Mouse (Mus musculus): ENCODE data around the gene Cd59b. TPM values are rescaled to one million over a fixed set of nuclear protein-coding genes. Genes with fewer than 3 reads are reported as not detected.
"Not testable (repeated sequence)": the region's sequence is repeated elsewhere in the genome, so short reads cannot be mapped to it uniquely, and the experiment has no call there.

Cd59b gene
- polyA plus RNA-seq, 1 experiment from 2014 or later: 3.0 TPM

DNA sequence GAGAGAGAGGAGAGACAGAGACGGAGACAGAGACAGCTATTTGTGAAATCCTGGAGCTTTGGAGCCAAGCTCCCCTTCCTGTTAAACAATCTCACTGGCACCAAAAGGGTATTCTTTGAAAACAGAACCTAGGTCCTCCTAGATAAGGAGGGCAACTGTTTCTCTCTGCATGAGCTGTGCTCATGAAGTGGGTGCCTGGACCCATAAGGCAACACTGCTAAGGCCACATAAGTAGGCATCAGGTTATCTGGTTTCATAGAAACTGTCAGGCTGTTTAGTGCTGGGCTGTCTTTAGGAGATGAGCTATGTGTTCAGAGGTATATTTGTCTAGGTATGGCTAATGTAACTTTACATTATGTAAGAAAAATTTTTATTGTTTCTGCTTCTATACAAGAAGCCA is 17.9 kb downstream of the Cd59b start:
- WGBS: 77% methylated on average over 1 of the region's 1 CpGs
- H3K36me3 ChIP-seq (ENCODE audit: control insufficient read depth, insufficient read depth, low read length); H3K9ac ChIP-seq (ENCODE audit: low read depth, low read length); H3K4me3 ChIP-seq (ENCODE audit: low read length); H3K27ac ChIP-seq (ENCODE audit: low read depth, low read length); H3K9me3 ChIP-seq (ENCODE audit: control insufficient read depth, low read length); H3K4me2 ChIP-seq (ENCODE audit: low read length); ATAC-seq; H3K4me1 ChIP-seq (ENCODE audit: control insufficient read depth, insufficient read depth, low read depth, low read length); H3K27me3 ChIP-seq (replicated peaks; ENCODE audit: control insufficient read depth, insufficient read depth, low read length): not testable (repeated sequence)

- no peak overlapping the region for H3K4me3 ChIP-seq (ENCODE audit: low read length)
- H3K36me3 ChIP-seq (ENCODE audit: control insufficient read depth, insufficient read depth, low read length): no peaks in the 10 kb centered on the region
- H3K27me3 ChIP-seq (replicated peaks; ENCODE audit: control insufficient read depth, insufficient read depth, low read length): no peaks in the 10 kb centered on the region
- ATAC-seq: no peak
- H3K27ac ChIP-seq (ENCODE audit: low read depth, low read length): no peak overlapping the region
- H3K9me3 ChIP-seq (ENCODE audit: control insufficient read depth, low read length): no peaks in the 10 kb centered on the region
- H3K4me1 ChIP-seq (ENCODE audit: control insufficient read depth, insufficient read depth, low read depth, low read length): peaks cover 6% of the 10 kb centered on the region
- WGBS: 74% methylated on average over 2 of the region's 2 CpGs
- no peak overlapping the region for H3K9ac ChIP-seq (ENCODE audit: low read depth, low read length)
- no peak overlapping the region for H3K4me2 ChIP-seq (ENCODE audit: low read length)
Measured at GRCm38 (mm10) chr2:104093305-104093704, 23.7 kb downstream of the Cd59b start.

- peak; percentile 94 for ATAC-seq
- 4% methylated on average over 15 of the region's 15 CpGs for WGBS
Measured at GRCm38 (mm10) chr2:104095741-104096213, 26.1 kb downstream of the Cd59b start, which contains the start of gene Cd59a. Gene Cd59a, plus strand, starts transcription at chr2:104095801.

GRCm38 (mm10) chr2:104096256-104096655 is 26.6 kb downstream of the Cd59b start:
- peak overlapping the region; percentile 63 for H3K9ac ChIP-seq (ENCODE audit: low read depth, low read length)
- peak overlapping the region; percentile 79 for H3K4me2 ChIP-seq (ENCODE audit: low read length)
- peak overlapping the region; percentile 73 for H3K27ac ChIP-seq (ENCODE audit: low read depth, low read length)
- ATAC-seq: no peak
- peaks cover 6% of the 10 kb centered on the region for H3K4me1 ChIP-seq (ENCODE audit: control insufficient read depth, insufficient read depth, low read depth, low read length)
- no peaks in the 10 kb centered on the region for H3K27me3 ChIP-seq (replicated peaks; ENCODE audit: control insufficient read depth, insufficient read depth, low read length)
- H3K9me3 ChIP-seq (ENCODE audit: control insufficient read depth, low read length): no peaks in the 10 kb centered on the region
- H3K36me3 ChIP-seq (ENCODE audit: control insufficient read depth, insufficient read depth, low read length): no peaks in the 10 kb centered on the region
- peak overlapping the region; percentile 49 for H3K4me3 ChIP-seq (ENCODE audit: low read length)
- WGBS: 47% methylated on average over 10 of the region's 10 CpGs

More at GRCm38 (mm10) chr2:104095741-104096213, 26.1 kb downstream of the Cd59b start, which contains the start of gene Cd59a:
- H3K4me2 ChIP-seq (ENCODE audit: low read length): peak within 1 kb of the TSS; percentile 79
- no peaks in the 10 kb centered on the region for H3K9me3 ChIP-seq (ENCODE audit: control insufficient read depth, low read length)
- H3K27ac ChIP-seq (ENCODE audit: low read depth, low read length): peak within 1 kb of the TSS; percentile 73
- H3K27me3 ChIP-seq (replicated peaks; ENCODE audit: control insufficient read depth, insufficient read depth, low read length): no peaks in the 10 kb centered on the region
- H3K36me3 ChIP-seq (ENCODE audit: control insufficient read depth, insufficient read depth, low read length): no peaks in the 10 kb centered on the region
- peaks cover 6% of the 10 kb centered on the region for H3K4me1 ChIP-seq (ENCODE audit: control insufficient read depth, insufficient read depth, low read depth, low read length)
- H3K4me3 ChIP-seq (ENCODE audit: low read length): peak within 1 kb of the TSS; percentile 49
- H3K9ac ChIP-seq (ENCODE audit: low read depth, low read length): peak within 1 kb of the TSS; percentile 63

DNA sequence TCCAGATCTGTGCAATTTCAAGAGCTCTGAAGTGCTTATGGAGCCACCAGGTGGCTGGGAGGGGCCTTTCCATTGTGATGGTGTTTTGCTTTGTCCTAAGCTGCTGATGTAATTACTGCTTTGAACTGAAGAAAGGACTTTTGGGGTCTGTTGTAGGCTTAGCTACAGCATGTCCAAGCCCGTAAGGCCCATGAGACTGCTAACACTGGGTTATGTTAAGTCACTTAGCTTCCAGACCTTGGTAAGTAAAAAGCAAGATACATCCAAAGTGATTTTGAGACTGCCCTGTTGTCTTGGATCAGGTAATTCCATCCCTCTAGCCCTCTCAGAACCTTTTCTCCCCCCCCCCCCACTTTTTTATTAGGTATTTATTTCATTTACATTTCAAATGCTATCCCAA is 27.1 kb downstream of the Cd59b start:
- not testable (repeated sequence) for H3K4me2 ChIP-seq (ENCODE audit: low read length); H3K4me1 ChIP-seq (ENCODE audit: control insufficient read depth, insufficient read depth, low read depth, low read length); H3K27me3 ChIP-seq (replicated peaks; ENCODE audit: control insufficient read depth, insufficient read depth, low read length); H3K36me3 ChIP-seq (ENCODE audit: control insufficient read depth, insufficient read depth, low read length); H3K9ac ChIP-seq (ENCODE audit: low read depth, low read length); H3K4me3 ChIP-seq (ENCODE audit: low read length); H3K27ac ChIP-seq (ENCODE audit: low read depth, low read length); H3K9me3 ChIP-seq (ENCODE audit: control insufficient read depth, low read length); ATAC-seq
- WGBS: 50% methylated on average over 1 of the region's 1 CpGs

DNA sequence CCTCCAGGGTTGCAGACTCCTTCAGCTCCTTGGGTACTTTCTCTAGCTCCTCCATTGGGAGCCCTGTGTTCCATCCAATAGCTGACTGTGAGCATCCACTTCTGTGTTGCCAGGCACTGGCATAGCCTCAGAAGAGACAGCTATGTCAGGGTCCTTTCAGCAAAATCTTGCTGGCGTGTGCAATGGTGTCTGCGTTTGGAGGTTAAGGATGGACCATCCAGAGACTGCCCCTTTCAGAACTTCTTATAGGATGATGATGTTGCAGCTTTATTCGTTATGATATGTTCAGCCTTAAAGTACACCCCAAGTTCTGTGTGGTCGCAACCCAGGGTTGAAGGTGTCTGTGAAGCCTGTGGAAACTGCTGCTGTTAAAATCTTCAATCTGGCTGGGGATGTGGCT is 27.7 kb downstream of the Cd59b start:
- not testable (repeated sequence) for H3K4me1 ChIP-seq (ENCODE audit: control insufficient read depth, insufficient read depth, low read depth, low read length); H3K27ac ChIP-seq (ENCODE audit: low read depth, low read length); H3K36me3 ChIP-seq (ENCODE audit: control insufficient read depth, insufficient read depth, low read length); H3K4me2 ChIP-seq (ENCODE audit: low read length); H3K9me3 ChIP-seq (ENCODE audit: control insufficient read depth, low read length); H3K27me3 ChIP-seq (replicated peaks; ENCODE audit: control insufficient read depth, insufficient read depth, low read length); H3K4me3 ChIP-seq (ENCODE audit: low read length); H3K9ac ChIP-seq (ENCODE audit: low read depth, low read length); ATAC-seq
- WGBS: 96% methylated on average over 4 of the region's 4 CpGs

DNA sequence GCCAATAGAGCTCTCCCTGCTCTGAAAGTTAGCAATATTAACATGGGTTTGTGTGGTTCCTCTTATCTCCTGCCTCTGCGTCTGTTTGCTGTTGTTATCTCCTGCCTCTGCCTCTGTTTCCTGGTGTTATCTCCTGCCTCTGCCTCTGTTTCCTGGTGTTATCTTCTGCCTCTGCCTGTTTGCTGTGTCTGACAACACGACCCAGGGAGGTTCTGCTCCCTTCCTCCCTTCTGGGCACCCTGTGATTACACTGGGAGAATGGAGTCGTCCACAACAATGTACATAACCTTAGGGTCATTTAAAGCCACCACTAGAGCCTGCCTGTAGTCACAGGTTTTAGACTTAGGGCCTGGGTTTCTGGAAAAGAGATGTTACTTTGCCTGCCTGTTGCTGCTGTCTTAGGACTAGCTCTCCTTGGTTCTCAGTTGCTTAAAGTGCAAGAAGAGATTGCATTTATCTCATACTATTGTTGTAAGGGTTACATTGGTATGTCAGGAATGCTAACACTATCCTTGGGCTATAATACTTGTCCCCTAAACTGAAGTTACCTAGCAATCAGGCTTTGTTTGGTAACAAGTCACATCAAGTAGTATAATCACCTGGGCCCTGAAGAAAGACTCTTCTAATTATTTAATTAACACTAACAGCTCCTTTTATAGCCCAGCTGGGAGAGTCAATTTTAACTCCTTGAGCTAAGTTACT is 29.0 kb downstream of the Cd59b start:
- H3K4me3 ChIP-seq (ENCODE audit: low read length): no peak overlapping the region
- 44% methylated on average over 3 of the region's 3 CpGs for WGBS
- ATAC-seq: no peak

GRCm38 (mm10) chr2:104099231-104099585 is 29.6 kb downstream of the Cd59b start:
- no peak for ATAC-seq
- WGBS: 96% methylated on average over 2 of the region's 2 CpGs

More for the DNA sequence above, 29.0 kb downstream of the Cd59b start:
- H3K4me2 ChIP-seq (ENCODE audit: low read length): no peak overlapping the region
- H3K27ac ChIP-seq (ENCODE audit: low read depth, low read length): no peak overlapping the region
- H3K36me3 ChIP-seq (ENCODE audit: control insufficient read depth, insufficient read depth, low read length): no peaks in the 10 kb centered on the region
- H3K27me3 ChIP-seq (replicated peaks; ENCODE audit: control insufficient read depth, insufficient read depth, low read length): no peaks in the 10 kb centered on the region
- peaks cover 6% of the 10 kb centered on the region for H3K4me1 ChIP-seq (ENCODE audit: control insufficient read depth, insufficient read depth, low read depth, low read length)
- H3K9me3 ChIP-seq (ENCODE audit: control insufficient read depth, low read length): no peaks in the 10 kb centered on the region
- no peak overlapping the region for H3K9ac ChIP-seq (ENCODE audit: low read depth, low read length)

GRCm38 (mm10) chr2:104099946-104100345 is 30.3 kb downstream of the Cd59b start:
- Histone ChIP-seq H3K27me3 (replicated peaks; ENCODE audit: control insufficient read depth, insufficient read depth, low read length) (no peaks in the 10 kb centered on the region), H3K4me3 (ENCODE audit: low read length) (no peak overlapping the region), H3K36me3 (ENCODE audit: control insufficient read depth, insufficient read depth, low read length) (no peaks in the 10 kb centered on the region), H3K27ac (ENCODE audit: low read depth, low read length) (no peak overlapping the region), H3K9me3 (ENCODE audit: control insufficient read depth, low read length) (no peaks in the 10 kb centered on the region), H3K4me2 (ENCODE audit: low read length) (no peak overlapping the region), H3K4me1 (ENCODE audit: control insufficient read depth, insufficient read depth, low read depth, low read length) (peaks cover 6% of the 10 kb centered on the region), H3K9ac (ENCODE audit: low read depth, low read length) (no peak overlapping the region)
- WGBS: 61% methylated on average over 1 of the region's 1 CpGs
- ATAC-seq: no peak

More at GRCm38 (mm10) chr2:104099231-104099585, 29.6 kb downstream of the Cd59b start:
- H3K4me1 ChIP-seq (ENCODE audit: control insufficient read depth, insufficient read depth, low read depth, low read length): peaks cover 6% of the 10 kb centered on the region
- no peak overlapping the region for H3K9ac ChIP-seq (ENCODE audit: low read depth, low read length)
- H3K27ac ChIP-seq (ENCODE audit: low read depth, low read length): no peak overlapping the region
- H3K9me3 ChIP-seq (ENCODE audit: control insufficient read depth, low read length): no peaks in the 10 kb centered on the region
- H3K36me3 ChIP-seq (ENCODE audit: control insufficient read depth, insufficient read depth, low read length): no peaks in the 10 kb centered on the region
- H3K4me3 ChIP-seq (ENCODE audit: low read length): no peak overlapping the region
- H3K4me2 ChIP-seq (ENCODE audit: low read length): no peak overlapping the region
- H3K27me3 ChIP-seq (replicated peaks; ENCODE audit: control insufficient read depth, insufficient read depth, low read length): no peaks in the 10 kb centered on the region

Measured in hindbrain, embryonic 16.5 days (tissue).